Mouse (Mus musculus) heart, embryonic 10.5 days (tissue): ENCODE data around the gene Pilra. TPM values are rescaled to one million over a fixed set of nuclear protein-coding genes. Genes with fewer than 3 reads are reported as not detected.
A peak's percentile ranks its signal among the peaks of the same experiment; 100 is the strongest.
"Not testable (repeated sequence)": the region's sequence is repeated elsewhere in the genome, so short reads cannot be mapped to it uniquely, and the experiment has no call there.

Experiments used
- DNase-seq: peaks from one replicate; pipeline ENCODE4 v3.0.0-alpha.2; 2017; ENCODE audit warnings: low spot score
- H3K27ac ChIP-seq: fragments of 300-500 bp; sonication (generic); 2 replicates; pipeline ENCODE4 v1.5.1; 2016; ENCODE audit warnings: mild to moderate bottlenecking
- H3K27me3 ChIP-seq: fragments of 300-500 bp; sonication (generic); 2 replicates; pipeline ENCODE4 v1.6.1; 2016; ENCODE audit warnings: mild to moderate bottlenecking; ENCODE audit not compliant: poor library complexity, insufficient read depth, severe bottlenecking
- H3K36me3 ChIP-seq: fragments of 300-500 bp; sonication (generic); 2 replicates; pipeline ENCODE4 v1.6.1; 2016; ENCODE audit warnings: mild to moderate bottlenecking, moderate library complexity
- H3K4me1 ChIP-seq: fragments of 300-500 bp; sonication (generic); 2 replicates; pipeline ENCODE4 v1.6.1; 2016; ENCODE audit warnings: mild to moderate bottlenecking
- H3K4me3 ChIP-seq: fragments of 300-500 bp; sonication (generic); 2 replicates; pipeline ENCODE4 v1.5.1; 2016; ENCODE audit warnings: mild to moderate bottlenecking, moderate library complexity
- H3K9me3 ChIP-seq: fragments of 300-500 bp; sonication (generic); 2 replicates; pipeline ENCODE4 v1.6.1; 2016; ENCODE audit warnings: mild to moderate bottlenecking, moderate library complexity
- WGBS: fragments of 180-500 bp; shearing (Covaris S2); methylation state at CpG from one replicate; pipeline ENCODE4 v1.1.7; 2016; 5-methylcytosine and 5-hydroxymethylcytosine counted together
- polyA plus RNA-seq: library from polyadenylated mRNA; unstranded; fragments of >200 nt; fragmentation: Nextera tagmentation; extraction: Ambion mirVana; gene quantifications from 2 replicates; pipeline ENCODE4 v1.2.1, GENCODE M21; 2016

Pilra gene
- 1.3 and 2.0 TPM in 2 replicates for polyA plus RNA-seq

GRCm38 (mm10) chr5:137835966-137836520 lies at the start of gene Pilra:
TSS of gene Pilra (minus strand) at chr5:137836281.
- 39% methylated on average over 2 of the region's 2 CpGs for WGBS
- not testable (repeated sequence) for H3K27me3 ChIP-seq, DNase-seq, H3K9me3 ChIP-seq, H3K4me1 ChIP-seq, H3K4me3 ChIP-seq, H3K36me3 ChIP-seq, H3K27ac ChIP-seq

GRCm38 (mm10) chr5:137883345-137883744 lies 47.3 kb upstream of the Pilra start:
- Histone ChIP-seq H3K27ac (no peak overlapping the region), H3K4me1 (peaks cover 4% of the 10 kb centered on the region; the same call in 1 of the 2 replicates), H3K9me3 (no peaks in the 10 kb centered on the region), H3K36me3 (no peaks in the 10 kb centered on the region), H3K27me3 (no peaks in the 10 kb centered on the region), H3K4me3 (no peak overlapping the region)
- 80% methylated on average over 3 of the region's 3 CpGs for WGBS
- DNase-seq, result no peak

GRCm38 (mm10) chr5:137882922-137883321 lies 46.8 kb upstream of the Pilra start:
- Histone ChIP-seq H3K9me3 (no peaks in the 10 kb centered on the region), H3K4me3 (no peak overlapping the region), H3K27ac (no peak overlapping the region), H3K4me1 (peaks cover 4% of the 10 kb centered on the region; the same call in 1 of the 2 replicates), H3K36me3 (no peaks in the 10 kb centered on the region), H3K27me3 (no peaks in the 10 kb centered on the region)
- DNase-seq, result no peak
- WGBS, result 76% methylated on average over 4 of the region's 4 CpGs

GRCm38 (mm10) chr5:137877860-137878259 lies 41.8 kb upstream of the Pilra start:
- H3K27ac ChIP-seq, result no peak overlapping the region
- no peaks in the 10 kb centered on the region for H3K9me3 ChIP-seq
- no peak for DNase-seq
- H3K4me3 ChIP-seq, result no peak overlapping the region
- no peaks in the 10 kb centered on the region for H3K36me3 ChIP-seq
- H3K27me3 ChIP-seq, result no peaks in the 10 kb centered on the region
- WGBS, result 42% methylated on average over 2 of the region's 2 CpGs
- no peaks in the 10 kb centered on the region for H3K4me1 ChIP-seq

- 72% methylated on average over 2 of the region's 2 CpGs for whole genome bisulfite sequencing
- Histone ChIP-seq H3K36me3 (no peaks in the 10 kb centered on the region), H3K4me3 (no peak overlapping the region), H3K27me3 (no peaks in the 10 kb centered on the region), H3K9me3 (no peaks in the 10 kb centered on the region), H3K27ac (no peak overlapping the region), H3K4me1 (0 out of 2 replicates have a peak, but pooled peaks cover 3% of the 10 kb centered on the region)
- no peak for DNase-seq
Observed at GRCm38 (mm10) chr5:137875054-137875453, 39.0 kb upstream of the Pilra start.

- 33% methylated on average over 1 of the region's 1 CpGs for WGBS
Observed at GRCm38 (mm10) chr5:137872381-137872702, 36.3 kb upstream of the Pilra start.

GRCm38 (mm10) chr5:137871644-137872380 lies 35.7 kb upstream of the Pilra start, which contains the start of gene Pilrb2:
TSS of gene Pilrb2 (minus strand) at chr5:137871815.
- 50% methylated on average over 3 of the region's 3 CpGs for WGBS
- H3K4me3 ChIP-seq, H3K27ac ChIP-seq, H3K36me3 ChIP-seq, H3K4me1 ChIP-seq, H3K9me3 ChIP-seq, H3K27me3 ChIP-seq: not testable (repeated sequence)
- DNase-seq, result peak; percentile 66

More at GRCm38 (mm10) chr5:137872381-137872702, 36.3 kb upstream of the Pilra start:
- H3K27ac ChIP-seq, H3K27me3 ChIP-seq, H3K36me3 ChIP-seq, H3K9me3 ChIP-seq, H3K4me1 ChIP-seq, H3K4me3 ChIP-seq: not testable (repeated sequence)
- peak; percentile 46 for DNase-seq

GRCm38 (mm10) chr5:137868600-137868999 lies 32.5 kb upstream of the Pilra start:
- not testable (repeated sequence) for H3K4me3 ChIP-seq, H3K36me3 ChIP-seq, H3K27ac ChIP-seq, H3K4me1 ChIP-seq, H3K27me3 ChIP-seq, H3K9me3 ChIP-seq
- peak; percentile 3 for DNase-seq
- WGBS, result 53% methylated on average over 2 of the region's 2 CpGs

GRCm38 (mm10) chr5:137864008-137864407 lies 27.9 kb upstream of the Pilra start:
- H3K27me3 ChIP-seq, result not testable (repeated sequence)
- 85% methylated on average over 1 of the region's 1 CpGs for WGBS

GRCm38 (mm10) chr5:137857960-137858710 lies 22.1 kb upstream of the Pilra start, which contains the start of gene Pilrb1:
TSS of gene Pilrb1 (minus strand) at chr5:137858106.
- not testable (repeated sequence) for DNase-seq, H3K9me3 ChIP-seq, H3K4me1 ChIP-seq, H3K27ac ChIP-seq, H3K4me3 ChIP-seq, H3K36me3 ChIP-seq, H3K27me3 ChIP-seq
- 48% methylated on average over 2 of the region's 2 CpGs for WGBS

More at GRCm38 (mm10) chr5:137864008-137864407, 27.9 kb upstream of the Pilra start:
- not testable (repeated sequence) for H3K9me3 ChIP-seq, H3K36me3 ChIP-seq, DNase-seq, H3K4me1 ChIP-seq, H3K27ac ChIP-seq, H3K4me3 ChIP-seq

GRCm38 (mm10) chr5:137856870-137857269 lies 20.8 kb upstream of the Pilra start:
- 68% methylated on average over 5 of the region's 5 CpGs for WGBS
- H3K9me3 ChIP-seq, H3K36me3 ChIP-seq, H3K4me3 ChIP-seq, H3K27ac ChIP-seq, H3K4me1 ChIP-seq, DNase-seq, H3K27me3 ChIP-seq: not testable (repeated sequence)

- DNase-seq, H3K4me3 ChIP-seq, H3K4me1 ChIP-seq, H3K9me3 ChIP-seq, H3K27ac ChIP-seq, H3K27me3 ChIP-seq, H3K36me3 ChIP-seq: not testable (repeated sequence)
- 75% methylated on average over 3 of the region's 3 CpGs for WGBS
Observed at GRCm38 (mm10) chr5:137854907-137855306, 18.8 kb upstream of the Pilra start.

GRCm38 (mm10) chr5:137850313-137850712 lies 14.2 kb upstream of the Pilra start:
- not testable (repeated sequence) for H3K4me3 ChIP-seq, H3K36me3 ChIP-seq, H3K9me3 ChIP-seq, H3K27me3 ChIP-seq, H3K4me1 ChIP-seq, H3K27ac ChIP-seq, DNase-seq
- WGBS, result 80% methylated on average over 1 of the region's 1 CpGs
